Mouse (Mus musculus): ENCODE results near the gene Trpv6. TPM values are rescaled to one million over a fixed set of nuclear protein-coding genes. Genes with fewer than 3 reads are reported as not detected.

Trpv6 gene
- total RNA-seq, 2 experiments from 2014 or later: not detected

- ATAC-seq (ENCODE audit: poor library complexity, severe bottlenecking): peak; percentile 67
Measured at GRCm38 (mm10) chr6:41622661-41623060, 13.5 kb downstream of the Trpv6 start.

DNA sequence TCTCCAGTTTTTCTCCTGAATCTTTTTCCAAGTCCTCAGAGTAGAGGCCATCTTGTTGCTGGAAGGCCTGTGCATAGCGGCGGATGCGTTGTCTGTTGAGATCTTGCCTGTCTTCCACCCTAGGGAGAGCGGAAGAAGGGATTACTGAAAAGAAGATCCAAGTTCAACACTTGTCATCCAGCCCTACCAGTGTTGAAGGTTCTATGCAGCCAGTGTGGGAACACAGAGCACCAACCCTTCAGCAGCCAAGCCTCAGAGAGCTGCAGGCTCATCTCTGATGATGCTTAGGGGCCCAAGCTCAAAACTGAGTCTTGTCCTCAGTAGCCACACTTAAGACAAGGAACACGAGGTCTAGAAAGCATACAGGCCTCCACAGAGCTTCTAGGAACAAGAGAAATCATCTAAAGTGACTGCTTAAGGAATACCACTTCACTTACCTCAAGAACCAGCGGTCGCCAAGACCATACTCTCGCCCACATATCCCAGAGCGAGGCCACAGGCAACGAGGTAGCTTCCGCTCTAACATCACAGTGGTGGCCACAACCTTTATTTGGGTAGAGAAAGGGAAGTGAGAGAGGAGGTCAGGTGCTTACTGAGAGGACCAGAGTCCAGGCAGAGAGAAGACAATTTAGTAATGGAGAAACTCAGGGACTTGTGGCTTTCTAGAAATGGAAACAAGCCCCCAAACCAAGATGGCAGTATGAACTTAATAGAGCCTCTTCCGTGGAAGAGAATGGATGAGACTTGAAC is 14.8 kb downstream of the Trpv6 start:
- no peak for ATAC-seq (ENCODE audit: poor library complexity, severe bottlenecking)

GRCm38 (mm10) chr6:41620173-41620798 is 15.9 kb downstream of the Trpv6 start:
- ATAC-seq (ENCODE audit: poor library complexity, severe bottlenecking): no peak

- no peak for ATAC-seq (ENCODE audit: poor library complexity, severe bottlenecking)
Measured at GRCm38 (mm10) chr6:41607637-41608036, 28.6 kb downstream of the Trpv6 start.

DNA sequence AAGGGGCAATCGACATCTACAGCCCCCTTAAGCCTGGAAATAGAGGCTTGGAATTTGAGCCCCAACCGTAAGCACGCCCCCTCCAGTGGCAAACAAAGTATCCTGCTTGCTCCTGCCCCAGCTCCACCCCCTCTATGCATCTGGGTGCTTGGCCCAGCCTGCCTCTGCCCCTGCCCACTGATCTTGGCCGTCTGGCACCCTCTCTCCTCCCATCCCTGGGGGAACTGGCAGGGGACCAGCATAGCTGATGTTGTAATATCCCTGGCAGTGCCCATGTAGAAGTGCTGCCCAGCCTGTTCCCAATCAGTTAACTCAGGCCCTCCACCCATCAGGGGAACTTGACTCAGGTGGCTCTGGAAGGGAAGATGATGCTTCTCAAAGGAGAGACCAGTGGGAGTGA is 30.0 kb downstream of the Trpv6 start:
- no peak for ATAC-seq (ENCODE audit: poor library complexity, severe bottlenecking)

DNA sequence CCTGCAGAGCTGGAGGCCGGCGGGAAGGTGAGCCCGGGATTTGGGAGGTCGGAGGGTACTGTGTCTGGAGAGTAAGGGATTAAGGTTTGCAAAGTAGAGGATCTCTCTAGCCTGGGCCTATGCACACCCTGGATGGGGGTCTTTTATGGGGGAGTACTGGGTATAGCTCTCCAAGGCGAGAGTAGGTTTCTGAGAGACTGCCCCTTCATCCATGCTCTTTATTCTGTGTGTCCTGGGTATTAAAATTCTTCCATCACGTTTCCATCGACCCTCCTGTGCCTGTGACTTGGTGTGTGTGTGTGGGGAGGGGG is 30.5 kb downstream of the Trpv6 start:
- ATAC-seq (ENCODE audit: poor library complexity, severe bottlenecking): no peak

DNA sequence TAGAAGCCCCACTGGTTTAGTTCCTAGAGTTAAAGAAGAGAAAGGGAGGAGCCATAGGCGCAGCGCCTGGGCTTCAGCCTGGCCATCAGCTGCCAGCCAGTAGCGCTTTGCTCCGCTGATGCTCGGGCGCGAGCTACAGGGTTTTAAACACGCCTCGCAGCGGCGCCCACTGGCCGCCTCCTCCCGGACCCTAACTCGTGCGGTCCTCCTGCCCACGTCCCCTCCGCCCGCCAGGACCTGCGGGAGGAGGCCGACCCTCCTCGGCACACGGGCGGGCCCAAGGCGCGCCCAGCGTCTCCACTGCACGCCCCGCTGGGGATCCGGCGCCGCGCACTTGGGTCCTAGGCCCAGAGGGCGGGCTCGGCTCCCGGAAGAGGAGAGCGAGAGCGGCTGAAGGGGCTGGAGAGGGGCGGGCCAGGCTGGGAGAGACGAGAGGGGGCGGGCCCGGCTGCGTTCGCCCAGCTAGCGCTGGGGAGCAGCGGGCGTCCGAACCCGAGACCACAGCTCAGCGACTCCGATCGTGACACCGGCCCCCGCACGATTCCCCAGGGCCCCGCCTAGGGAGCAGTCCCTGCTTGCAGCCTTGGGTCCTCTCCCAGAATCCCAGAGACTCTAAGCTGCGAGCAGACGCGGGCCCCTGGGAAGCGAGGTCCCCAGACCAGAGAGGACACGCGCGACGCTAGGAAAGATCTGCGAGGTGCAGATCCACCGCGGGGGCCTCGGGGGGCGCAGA is 31.0 kb downstream of the Trpv6 start, which contains the start of gene Ephb6:
TSS of gene Ephb6 (plus strand) at position 422 of the 733 bp plus-strand sequence.
- ATAC-seq (ENCODE audit: poor library complexity, severe bottlenecking): peak; percentile 82

DNA sequence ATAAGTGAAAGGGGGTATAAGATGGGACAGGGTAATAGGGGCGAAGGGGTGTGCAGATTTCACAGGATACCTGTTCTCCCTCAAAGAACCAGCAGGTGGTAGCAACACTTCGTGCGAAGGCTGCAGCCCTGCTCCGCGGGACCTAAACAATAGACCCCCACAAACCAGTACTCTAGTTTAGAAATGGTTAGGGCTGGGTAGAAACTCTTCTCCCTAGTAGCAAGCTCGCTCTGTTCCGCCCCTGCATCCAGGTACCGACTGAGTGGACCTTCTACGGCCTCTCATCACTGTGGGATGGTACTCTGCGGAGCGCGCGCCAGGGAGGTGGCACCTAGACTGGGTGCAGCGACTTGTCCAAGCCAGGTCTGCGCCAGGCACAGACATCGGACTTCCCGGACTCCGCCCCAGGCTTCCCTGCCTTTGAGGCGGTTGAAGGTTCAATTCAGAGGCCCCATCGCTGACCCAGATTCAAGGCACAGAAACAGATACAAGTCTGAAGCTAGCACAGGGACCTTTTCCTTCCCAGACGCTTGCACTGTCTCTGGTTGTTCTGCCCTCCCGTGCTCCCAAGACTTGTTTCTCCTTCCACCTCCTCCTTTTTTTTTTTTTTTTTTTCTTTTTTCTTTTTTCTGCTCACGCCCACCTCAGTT is 31.7 kb downstream of the Trpv6 start:
- peak; percentile 57 for ATAC-seq (ENCODE audit: poor library complexity, severe bottlenecking)

GRCm38 (mm10) chr6:41582189-41582588 is 54.0 kb downstream of the Trpv6 start:
- ATAC-seq (ENCODE audit: poor library complexity, severe bottlenecking): no peak

- no peak for ATAC-seq (ENCODE audit: poor library complexity, severe bottlenecking)
Measured at GRCm38 (mm10) chr6:41581295-41581694, 54.9 kb downstream of the Trpv6 start.

- ATAC-seq (ENCODE audit: poor library complexity, severe bottlenecking): no peak
Measured at GRCm38 (mm10) chr6:41577297-41577696, 58.9 kb downstream of the Trpv6 start.

- no peak for ATAC-seq (ENCODE audit: poor library complexity, severe bottlenecking)
Measured at GRCm38 (mm10) chr6:41576526-41577097, 59.6 kb downstream of the Trpv6 start.

Other genes starting within 250 kb of the Trpv6 start
- not detected in 2 replicates for gene Gm5771, start 244.0 kb downstream of the Trpv6 start, total RNA-seq (2015)
- not detected in 2 replicates for gene Gm5771, start 244.0 kb downstream of the Trpv6 start, total RNA-seq (2017)
- not detected in 2 replicates for gene Gm10334, start 190.3 kb downstream of the Trpv6 start, total RNA-seq (2015)
- not detected in 2 replicates for gene Gm10334, start 190.3 kb downstream of the Trpv6 start, total RNA-seq (2017)
- not detected in 2 replicates for gene Prss1, start 177.5 kb downstream of the Trpv6 start, total RNA-seq (2015)
- not detected in 2 replicates for gene Prss1, start 177.5 kb downstream of the Trpv6 start, total RNA-seq (2017)
- 0.41 TPM in 1 of 2 replicates, not detected in the other for gene Prss2, start 114.6 kb downstream of the Trpv6 start, total RNA-seq (2015)
- gene Prss2, start 114.6 kb downstream of the Trpv6 start, total RNA-seq (2017): not detected in 2 replicates
- gene Ephb6, start 30.9 kb downstream of the Trpv6 start, total RNA-seq (2015): 0.67 and 1.3 TPM in 2 replicates
- 1.2 and 2.0 TPM in 2 replicates for gene Ephb6, start 30.9 kb downstream of the Trpv6 start, total RNA-seq (2017)
- not detected in 2 replicates for gene Trpv5, start 44.4 kb upstream of the Trpv6 start, total RNA-seq (2015)
- not detected in 2 replicates for gene Trpv5, start 44.4 kb upstream of the Trpv6 start, total RNA-seq (2017)
- not detected in 2 replicates for gene Llcfc1, start 48.0 kb upstream of the Trpv6 start, total RNA-seq (2015)
- gene Llcfc1, start 48.0 kb upstream of the Trpv6 start, total RNA-seq (2017): not detected in 2 replicates
- 1.3 and 11.0 TPM in 2 replicates for gene Kel, start 67.9 kb upstream of the Trpv6 start, total RNA-seq (2015)
- gene Kel, start 67.9 kb upstream of the Trpv6 start, total RNA-seq (2017): 0.99 and 3.1 TPM in 2 replicates
- not detected in 2 replicates for gene Olfr459, start 138.8 kb upstream of the Trpv6 start, total RNA-seq (2015)
- gene Olfr459, start 138.8 kb upstream of the Trpv6 start, total RNA-seq (2017): not detected in 2 replicates
- not detected in 2 replicates for gene Pip, start 211.1 kb upstream of the Trpv6 start, total RNA-seq (2015)
- not detected in 2 replicates for gene Pip, start 211.1 kb upstream of the Trpv6 start, total RNA-seq (2017)
- gene Sval2, start 216.6 kb upstream of the Trpv6 start, total RNA-seq (2015): not detected in 2 replicates
- gene Sval2, start 216.6 kb upstream of the Trpv6 start, total RNA-seq (2017): not detected in 2 replicates